Mouse (Mus musculus) ES-E14 (cell line): ENCODE data around the gene Tbc1d16. TPM values are rescaled to one million over a fixed set of nuclear protein-coding genes. Genes with fewer than 3 reads are reported as not detected.

Experiments used
- DNase-seq: peaks from one replicate; pipeline ENCODE4 v3.0.0-alpha.2; 2013; ENCODE audit warnings: low read depth, low spot score
- H3K27ac ChIP-seq: 2 replicates; pipeline ENCODE4 v1.5.1; 2012; ENCODE audit warnings: low read depth, mild to moderate bottlenecking, low read length, moderate library complexity, mixed read lengths; ENCODE audit not compliant: poor library complexity, insufficient read depth, severe bottlenecking
- H3K36me3 ChIP-seq: 2 replicates; pipeline ENCODE4 v1.6.1; 2012; ENCODE audit warnings: mild to moderate bottlenecking, low read length, moderate library complexity, mixed read lengths; ENCODE audit not compliant: control insufficient read depth, poor library complexity, insufficient read depth, severe bottlenecking
- H3K4me1 ChIP-seq, 2 experiments: fragments of 150-350 bp in 1 of 2; sonication (generic) in 1 of 2; 2 replicates each; pipeline ENCODE4 v1.6.1; 2012; ENCODE audit warnings: low read length in 2 of 2, mild to moderate bottlenecking in 1 of 2, mixed read lengths in 1 of 2; ENCODE audit not compliant: control insufficient read depth in 2 of 2, insufficient read depth in 2 of 2, poor library complexity in 1 of 2
- H3K4me3 ChIP-seq, 2 experiments: fragments of 150-350 bp in 1 of 2; sonication (generic) in 1 of 2; 2 replicates each; pipeline ENCODE4 v1.5.1; 2012; ENCODE audit warnings: low read length in 2 of 2, low read depth in 1 of 2, mild to moderate bottlenecking in 1 of 2, mixed read lengths in 1 of 2; ENCODE audit not compliant: insufficient read depth in 1 of 2, poor library complexity in 1 of 2, severe bottlenecking in 1 of 2
- H3K9ac ChIP-seq: 2 replicates; pipeline ENCODE4 v1.6.1; 2012; ENCODE audit warnings: low read depth, mild to moderate bottlenecking, low read length, mixed read lengths; ENCODE audit not compliant: poor library complexity, insufficient read depth, severe bottlenecking
- H3K9me3 ChIP-seq: fragments of 150-350 bp; sonication (generic); 2 replicates; pipeline ENCODE4 v1.6.1; 2012; ENCODE audit warnings: low read depth, mild to moderate bottlenecking, low read length; ENCODE audit not compliant: control insufficient read depth, insufficient read depth
- CHD2 ChIP-seq: IDR thresholded peaks from 2 replicates; pipeline ENCODE4 v1.6.1; 2014; ENCODE audit warnings: mild to moderate bottlenecking, low read depth, low read length, inconsistent platforms
- HCFC1 ChIP-seq: IDR thresholded peaks from 2 replicates; pipeline ENCODE4 v1.6.1; 2012; ENCODE audit warnings: low read length, inconsistent platforms, borderline replicate concordance; ENCODE audit not compliant: insufficient read depth
- MAFK ChIP-seq: IDR thresholded peaks from 2 replicates; pipeline ENCODE4 v1.6.1; 2014; ENCODE audit warnings: mild to moderate bottlenecking, low read depth, low read length, inconsistent platforms; ENCODE audit not compliant: insufficient read depth
- ZC3H11A ChIP-seq: IDR thresholded peaks from 2 replicates; pipeline ENCODE4 v1.6.1; 2012; ENCODE audit warnings: low read depth, mild to moderate bottlenecking, inconsistent platforms, low read length, borderline replicate concordance
- ZNF384 ChIP-seq: IDR thresholded peaks from 2 replicates; pipeline ENCODE4 v1.6.1; 2012; ENCODE audit warnings: low read depth, low read length, inconsistent platforms
- in situ Hi-C, 2 experiments: fragments of 600-800 bp; cut with MboI; formaldehyde crosslinking; loops; one replicate each; pipeline ENCODE4 v1.15.1; 2025; ENCODE audit warnings: low sequenced_read_pairs in 2 of 2, inconsistent platforms in 1 of 2; ENCODE audit not compliant: unreplicated experiment in 2 of 2
- total RNA-seq: library from RNA; depleted of rRNA; stranded (reverse); fragments of 300-350 nt; gene quantifications from 2 replicates; pipeline ENCODE4 v1.2.3, GENCODE M21; 2012

The Tbc1d16 gene
- total RNA-seq, 1 experiment: 6.3 TPM

DNA sequence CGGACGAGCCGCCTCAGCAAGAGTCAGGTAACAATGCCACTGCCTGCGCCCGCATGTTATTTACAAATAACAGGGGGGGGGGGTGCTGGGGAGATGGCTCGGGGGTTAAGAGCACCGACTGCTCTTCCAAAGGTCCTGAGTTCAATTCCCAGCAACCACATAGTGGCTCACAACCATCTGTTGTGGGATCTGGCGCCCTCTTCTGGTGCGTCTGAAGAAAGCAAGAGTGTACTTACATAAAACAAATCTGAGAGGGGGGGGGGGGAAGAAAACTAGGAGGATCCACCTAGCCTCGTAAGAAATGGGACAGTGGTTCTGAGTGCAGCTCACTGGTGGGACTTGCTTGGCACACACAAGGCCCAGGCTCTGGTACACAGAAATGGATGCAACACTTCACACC lies 6.5 kb upstream of the Tbc1d16 start:
- no peak overlapping the region for H3K9ac ChIP-seq
- no peak overlapping the region for H3K27ac ChIP-seq
- H3K4me3 ChIP-seq: no peak overlapping the region
- no peak for TF ChIP-seq CHD2
- TF ChIP-seq ZC3H11A: no peak
- no peak for TF ChIP-seq ZNF384
- TF ChIP-seq HCFC1: no peak
- no peak for TF ChIP-seq MAFK
- in situ Hi-C loops: no loop called here
- no peaks in the 10 kb centered on the region for H3K9me3 ChIP-seq
- peaks cover 0 to 28% of the 10 kb centered on the region in 2 experiments; a peak in 1 of 4 replicates for H3K4me1 ChIP-seq
- no peaks in the 10 kb centered on the region for H3K36me3 ChIP-seq
- no peak for DNase-seq

DNA sequence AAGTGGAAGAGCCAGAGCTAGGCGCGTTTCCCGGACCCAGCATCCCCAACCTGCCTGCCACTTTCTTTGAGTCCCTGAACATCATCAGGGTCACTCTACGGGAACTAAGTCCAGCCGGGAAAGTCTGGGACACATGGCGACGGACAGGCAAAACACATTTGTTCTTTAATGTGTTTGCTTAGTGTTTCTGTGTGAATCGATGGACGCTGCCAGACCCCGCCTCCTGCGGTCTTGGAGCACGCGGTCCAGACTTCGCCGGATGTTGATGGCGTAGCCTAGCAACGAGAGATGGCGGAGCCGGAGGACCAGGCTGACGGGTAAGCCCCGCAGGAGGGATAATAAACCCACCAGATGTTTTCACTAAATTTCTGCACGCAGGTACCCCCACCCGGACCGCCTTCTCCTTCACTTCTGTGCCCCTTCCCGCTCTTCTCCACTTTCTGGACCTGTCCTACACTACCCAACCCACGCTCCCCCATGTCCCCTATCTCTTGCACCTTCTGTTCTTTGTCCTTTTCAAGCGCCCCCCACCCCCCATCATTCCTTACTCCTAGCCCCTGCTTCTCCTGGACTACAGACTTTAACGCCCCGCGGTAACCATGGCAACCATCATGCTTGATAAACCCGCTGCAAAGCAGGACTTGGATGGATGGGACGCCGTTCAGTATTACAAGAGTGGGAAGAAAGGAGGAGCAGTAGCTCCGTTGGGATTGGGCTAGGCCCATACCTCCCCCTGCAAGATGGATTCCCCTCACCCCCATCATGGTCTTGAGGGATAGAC lies 737 bp upstream of the Tbc1d16 start:
- Histone ChIP-seq H3K4me1 (peaks cover 0 to 3% of the 10 kb centered on the region in 2 experiments; a peak in 1 of 4 replicates), H3K9ac (peak overlapping the region; percentile 13), H3K4me3 (peak overlapping the region; percentile 70 to 80), H3K9me3 (no peaks in the 10 kb centered on the region), H3K27ac (no peak overlapping the region), H3K36me3 (no peaks in the 10 kb centered on the region)
- DNase-seq: no peak
- TF ChIP-seq CHD2 (no peak), ZC3H11A (no peak), ZNF384 (no peak), MAFK (no peak), HCFC1 (no peak)
- in situ Hi-C loops: no loop called here

DNA sequence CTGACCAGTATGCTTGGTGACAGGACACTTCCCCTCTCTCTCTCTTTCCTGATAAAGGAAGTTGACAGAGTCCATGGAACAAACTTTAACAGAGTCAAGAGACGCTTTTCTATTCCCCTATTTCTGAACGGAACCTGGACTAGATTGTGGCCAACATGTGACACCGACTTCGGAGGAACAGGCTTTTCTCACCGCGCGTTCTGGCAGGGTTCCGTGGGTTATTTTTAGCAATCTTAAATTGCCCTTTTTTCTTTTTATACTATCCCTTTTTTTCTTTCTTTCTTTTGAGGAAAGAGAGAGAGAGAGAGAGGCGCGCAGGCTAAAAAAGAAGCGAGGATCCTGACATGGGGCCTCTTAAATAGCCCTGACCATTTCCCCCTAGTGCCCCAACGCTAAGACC lies 708 bp downstream of the Tbc1d16 start:
- no peak for TF ChIP-seq ZC3H11A
- TF ChIP-seq MAFK: no peak
- no peak for TF ChIP-seq ZNF384
- TF ChIP-seq CHD2: no peak
- TF ChIP-seq HCFC1: no peak
- Histone ChIP-seq H3K27ac (no peak overlapping the region), H3K4me1 (peaks cover 0 to 3% of the 10 kb centered on the region in 2 experiments; a peak in 1 of 4 replicates)

DNA sequence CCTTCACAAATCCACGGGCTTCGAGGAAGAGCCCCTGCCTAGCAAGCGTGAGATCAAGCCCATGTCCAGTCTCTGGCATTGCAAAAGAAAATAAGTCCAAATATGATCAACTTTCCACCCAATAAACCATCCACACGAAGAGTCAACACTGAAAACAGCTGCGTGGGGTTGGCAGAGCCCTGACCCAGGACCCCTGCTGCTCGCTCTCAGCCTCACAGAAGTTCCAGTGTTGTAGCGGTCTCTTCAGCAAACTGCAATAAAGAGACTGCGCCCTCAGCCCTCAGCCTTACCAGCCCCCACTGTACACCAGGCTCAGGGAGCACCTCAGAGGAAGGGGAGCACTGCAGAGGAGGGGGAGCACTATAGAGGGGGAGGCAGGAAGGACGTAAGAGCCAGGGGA lies 2.7 kb downstream of the Tbc1d16 start:
- Histone ChIP-seq H3K36me3 (no peaks in the 10 kb centered on the region), H3K9me3 (no peaks in the 10 kb centered on the region), H3K4me1 (peaks cover 0 to 7% of the 10 kb centered on the region in 2 experiments; a peak in 1 of 4 replicates), H3K27ac (no peak overlapping the region), H3K9ac (no peak overlapping the region), H3K4me3 (no peak overlapping the region)
- in situ Hi-C loops: no loop called here
- no peak for DNase-seq
- TF ChIP-seq MAFK: no peak
- TF ChIP-seq HCFC1: no peak
- no peak for TF ChIP-seq ZNF384
- TF ChIP-seq CHD2: no peak

More for the DNA sequence above, 708 bp downstream of the Tbc1d16 start:
- in situ Hi-C loops: no loop called here
- DNase-seq: no peak
- H3K9ac ChIP-seq: peak overlapping the region; percentile 77
- no peaks in the 10 kb centered on the region for H3K9me3 ChIP-seq
- H3K4me3 ChIP-seq: peak overlapping the region; percentile 70 to 80
- no peaks in the 10 kb centered on the region for H3K36me3 ChIP-seq
